Mouse (Mus musculus): ENCODE data around the gene Gm43064.
"Not testable (repeated sequence)": the region's sequence is repeated elsewhere in the genome, so short reads cannot be mapped to it uniquely, and the experiment has no call there.

Gm43064 gene

GRCm38 (mm10) chr3:103799507-103799906, 9.9 kb upstream of the Gm43064 start:
- DNase-seq (ENCODE audit: inconsistent ontology term) = no peak

GRCm38 (mm10) chr3:103801631-103802531, 7.5 kb upstream of the Gm43064 start:
- DNase-seq (ENCODE audit: inconsistent ontology term) = peak; percentile 99

GRCm38 (mm10) chr3:103802861-103803260, 6.5 kb upstream of the Gm43064 start:
- peak; percentile 8 for DNase-seq (ENCODE audit: inconsistent ontology term)

- no peak for DNase-seq (ENCODE audit: inconsistent ontology term)
Observed at GRCm38 (mm10) chr3:103805671-103806070, 3.7 kb upstream of the Gm43064 start.

GRCm38 (mm10) chr3:103809799-103810150, 402 bp downstream of the Gm43064 start:
- no peak for DNase-seq (ENCODE audit: inconsistent ontology term)

GRCm38 (mm10) chr3:103810967-103811366, 1.6 kb downstream of the Gm43064 start:
- no peak for DNase-seq (ENCODE audit: inconsistent ontology term)

- DNase-seq (ENCODE audit: inconsistent ontology term) = no peak
Observed at GRCm38 (mm10) chr3:103827548-103827947, 18.2 kb downstream of the Gm43064 start.

- DNase-seq (ENCODE audit: inconsistent ontology term) = no peak
Observed at GRCm38 (mm10) chr3:103829036-103829435, 19.7 kb downstream of the Gm43064 start.

GRCm38 (mm10) chr3:103830681-103831080, 21.3 kb downstream of the Gm43064 start:
- DNase-seq (ENCODE audit: inconsistent ontology term) = peak; percentile 88

- peak; percentile 71 for DNase-seq (ENCODE audit: inconsistent ontology term)
Observed at GRCm38 (mm10) chr3:103831146-103831545, 21.8 kb downstream of the Gm43064 start.

GRCm38 (mm10) chr3:103832426-103832825, 23.1 kb downstream of the Gm43064 start, which contains the start of gene Bcl2l15:
Bcl2l15 (plus strand) TSS chr3:103832601.
- no peak for DNase-seq (ENCODE audit: inconsistent ontology term)

- no peak for DNase-seq (ENCODE audit: inconsistent ontology term)
Observed at GRCm38 (mm10) chr3:103834001-103834400, 24.6 kb downstream of the Gm43064 start.

GRCm38 (mm10) chr3:103835272-103835950, 26.0 kb downstream of the Gm43064 start:
- DNase-seq (ENCODE audit: inconsistent ontology term) = no peak

GRCm38 (mm10) chr3:103835951-103836310, 26.6 kb downstream of the Gm43064 start:
- DNase-seq (ENCODE audit: inconsistent ontology term) = no peak

GRCm38 (mm10) chr3:103836453-103836852, 27.1 kb downstream of the Gm43064 start:
- no peak for DNase-seq (ENCODE audit: inconsistent ontology term)

GRCm38 (mm10) chr3:103839711-103840110, 30.3 kb downstream of the Gm43064 start:
- DNase-seq (ENCODE audit: inconsistent ontology term) = no peak

- not testable (repeated sequence) for DNase-seq (ENCODE audit: inconsistent ontology term)
Observed at GRCm38 (mm10) chr3:103840195-103840594, 30.8 kb downstream of the Gm43064 start.

GRCm38 (mm10) chr3:103840946-103841345, 31.6 kb downstream of the Gm43064 start:
- DNase-seq (ENCODE audit: inconsistent ontology term) = not testable (repeated sequence)

GRCm38 (mm10) chr3:103850644-103851363, 41.4 kb downstream of the Gm43064 start:
- DNase-seq (ENCODE audit: inconsistent ontology term) = no peak

GRCm38 (mm10) chr3:103851481-103851880, 42.1 kb downstream of the Gm43064 start:
- no peak for DNase-seq (ENCODE audit: inconsistent ontology term)

- DNase-seq (ENCODE audit: inconsistent ontology term) = no peak
Observed at GRCm38 (mm10) chr3:103851882-103852281, 42.5 kb downstream of the Gm43064 start.
